Mouse (Mus musculus) NIH3T3 (cell line): ENCODE results near the gene Ap1g2.
A peak's percentile ranks its signal among the peaks of the same experiment; 100 is the strongest.

ENCODE experiments used
- DNase-seq: peaks from one replicate; pipeline ENCODE4 v3.0.0-alpha.2; 2012; ENCODE audit warnings: low read depth

The Ap1g2 gene

DNA sequence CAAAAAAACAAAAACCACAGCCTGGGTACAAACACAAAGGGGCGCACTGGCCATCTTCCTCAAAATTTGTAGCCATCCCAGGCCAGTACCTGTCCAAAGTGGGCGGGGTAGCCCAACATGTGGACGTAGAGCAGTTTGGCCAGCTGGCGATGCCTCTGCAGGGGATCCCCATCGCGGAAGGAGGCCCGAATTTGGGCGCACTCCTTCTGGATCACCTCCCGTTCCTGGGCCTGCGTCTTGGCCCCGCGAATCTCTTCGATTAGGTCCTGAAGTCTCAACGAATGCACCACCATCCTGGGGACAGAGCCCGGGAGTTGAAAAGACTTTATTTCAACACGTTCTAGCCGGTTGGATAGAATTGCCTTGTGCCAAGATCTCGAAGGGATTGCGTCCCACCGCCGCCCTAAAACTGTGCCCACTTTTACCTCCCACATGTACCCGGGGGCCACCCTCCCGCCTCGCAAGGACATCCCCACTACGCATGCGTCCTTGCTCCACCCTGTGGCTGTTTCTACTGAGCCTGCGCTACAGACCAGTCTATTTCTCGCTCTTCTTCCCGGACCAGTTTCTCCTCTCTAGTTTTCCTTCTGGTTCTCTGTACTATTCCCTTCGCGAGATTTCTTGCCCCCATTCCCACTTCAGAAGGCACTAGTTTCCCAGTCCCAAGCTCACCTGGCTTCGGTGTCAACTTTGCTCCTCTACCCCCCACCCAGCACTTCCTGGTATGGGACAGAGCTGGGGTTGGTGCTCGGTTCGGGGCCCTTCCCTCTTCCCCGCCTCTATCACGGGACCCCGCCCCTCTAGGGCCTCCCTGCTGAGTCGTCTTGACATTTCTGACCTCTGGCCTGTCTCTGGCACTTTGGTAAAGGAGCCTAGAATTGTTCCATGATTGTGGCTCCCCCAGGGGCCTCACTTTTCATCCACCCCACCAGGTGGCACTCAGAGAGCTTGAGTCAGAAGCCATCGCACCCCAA is at the start of gene Ap1g2:
Ap1g2 (minus strand) TSS at position 758 of the 974 bp plus-strand sequence.
- DNase-seq, result no peak

DNA sequence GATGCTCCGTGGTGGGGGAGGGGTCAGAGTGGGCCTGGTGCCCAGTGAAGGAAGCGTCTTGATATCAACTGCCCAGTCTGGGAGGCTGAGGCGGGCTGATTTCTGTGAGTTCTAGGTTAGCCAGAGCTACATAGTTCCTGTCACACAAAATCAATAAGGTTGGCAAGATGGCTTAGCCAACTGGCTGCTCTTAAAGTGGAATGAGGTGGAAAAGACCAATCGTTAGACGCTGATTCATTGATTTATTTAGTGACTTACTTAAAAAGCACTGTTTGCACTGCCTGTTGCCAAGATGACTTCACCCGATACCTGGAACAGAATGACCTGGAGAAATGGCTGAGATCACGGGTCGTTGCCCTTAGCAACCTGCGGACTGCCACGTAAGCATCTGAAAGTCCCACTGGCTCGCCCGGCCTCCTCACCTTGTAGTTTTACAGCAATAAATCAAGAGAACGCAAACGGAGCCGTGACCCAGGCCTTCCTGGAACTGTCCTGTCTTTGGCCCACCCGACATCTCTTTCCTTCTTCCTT is 46.6 kb upstream of the Ap1g2 start:
- DNase-seq, result no peak

DNA sequence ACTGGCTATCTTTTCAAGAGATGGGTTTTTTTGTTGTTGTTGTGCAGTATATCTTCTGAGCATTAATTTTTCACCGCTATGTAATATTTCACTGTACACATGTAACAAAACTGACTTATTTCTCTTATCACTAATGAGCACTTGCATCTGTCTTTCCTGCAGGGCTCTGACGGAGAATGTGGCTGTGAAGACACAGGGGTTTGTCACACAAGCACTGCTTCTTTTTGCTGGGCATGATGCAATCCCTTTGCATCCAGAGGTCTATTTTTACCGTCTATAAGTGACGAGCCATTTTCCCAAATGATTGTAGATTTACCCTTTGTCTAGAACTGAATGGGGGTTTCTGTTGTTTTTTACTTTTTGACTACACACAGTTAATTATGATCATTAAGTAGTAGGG is 45.8 kb upstream of the Ap1g2 start:
- no peak for DNase-seq

DNA sequence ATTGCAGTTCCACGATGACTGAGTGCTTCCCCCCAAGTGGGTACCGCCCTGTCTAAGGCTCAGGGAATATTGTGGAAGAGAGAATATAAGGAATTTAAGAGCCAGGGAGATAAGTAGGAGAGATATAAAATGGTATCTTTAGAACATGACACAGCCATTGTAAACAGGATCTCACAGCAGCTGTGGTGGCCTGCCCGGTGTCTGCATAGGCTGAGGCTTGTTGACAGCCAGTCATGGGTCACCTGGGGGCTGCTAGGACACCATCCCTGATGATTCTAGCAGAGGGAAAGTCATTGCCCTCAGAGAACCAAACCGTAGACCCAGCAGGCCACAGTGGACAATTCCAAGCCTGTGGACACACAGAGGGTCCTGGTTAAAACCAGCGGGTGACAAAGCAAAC is 44.6 kb upstream of the Ap1g2 start:
- no peak for DNase-seq

DNA sequence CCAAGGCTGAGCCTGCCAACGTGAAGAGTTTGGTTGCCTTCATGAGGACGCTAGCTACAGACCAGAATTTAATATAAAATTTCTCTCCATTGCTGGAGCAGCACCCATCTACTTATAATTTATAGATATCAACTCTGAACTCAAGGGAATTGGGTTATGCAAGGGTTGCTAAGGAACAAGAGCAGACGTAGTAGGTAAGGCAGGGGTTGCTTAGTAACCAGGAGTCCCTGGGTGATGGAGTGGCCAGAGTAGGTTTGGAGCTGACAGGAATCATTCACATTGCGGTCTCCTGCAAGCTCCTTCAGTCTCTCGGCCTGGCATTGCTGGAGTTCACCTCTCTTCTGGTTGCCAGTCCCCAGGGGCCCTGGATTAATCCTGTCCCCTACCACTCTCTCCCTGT is 42.6 kb upstream of the Ap1g2 start:
- no peak for DNase-seq

DNA sequence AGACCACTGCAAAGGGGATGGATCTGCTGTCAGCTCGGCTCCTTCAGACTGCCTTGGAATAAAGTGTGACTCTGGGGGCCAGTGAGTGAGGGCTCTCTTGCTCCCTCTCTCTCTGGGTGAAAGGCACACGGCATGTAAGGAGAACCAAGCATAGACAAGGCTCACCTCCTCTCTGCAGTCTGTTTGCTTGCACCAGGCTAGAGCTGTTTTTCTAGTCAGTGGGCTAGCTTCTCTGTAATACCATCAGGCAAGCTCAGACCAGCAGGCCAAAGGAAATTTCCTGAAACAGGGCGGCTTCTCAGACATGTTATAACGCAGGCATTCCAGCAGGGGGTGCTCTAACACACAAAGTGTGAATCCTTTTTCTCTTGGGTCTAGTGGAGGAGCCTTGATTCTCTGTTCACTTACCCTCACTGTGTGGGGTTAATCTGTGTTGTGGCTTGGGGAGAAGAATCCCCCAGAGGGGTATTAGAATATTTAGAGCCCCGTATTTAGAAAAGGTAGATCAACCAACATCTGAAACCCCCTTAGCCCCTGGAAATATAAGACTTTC is 42.0 kb upstream of the Ap1g2 start:
- peak; percentile 71 for DNase-seq

DNA sequence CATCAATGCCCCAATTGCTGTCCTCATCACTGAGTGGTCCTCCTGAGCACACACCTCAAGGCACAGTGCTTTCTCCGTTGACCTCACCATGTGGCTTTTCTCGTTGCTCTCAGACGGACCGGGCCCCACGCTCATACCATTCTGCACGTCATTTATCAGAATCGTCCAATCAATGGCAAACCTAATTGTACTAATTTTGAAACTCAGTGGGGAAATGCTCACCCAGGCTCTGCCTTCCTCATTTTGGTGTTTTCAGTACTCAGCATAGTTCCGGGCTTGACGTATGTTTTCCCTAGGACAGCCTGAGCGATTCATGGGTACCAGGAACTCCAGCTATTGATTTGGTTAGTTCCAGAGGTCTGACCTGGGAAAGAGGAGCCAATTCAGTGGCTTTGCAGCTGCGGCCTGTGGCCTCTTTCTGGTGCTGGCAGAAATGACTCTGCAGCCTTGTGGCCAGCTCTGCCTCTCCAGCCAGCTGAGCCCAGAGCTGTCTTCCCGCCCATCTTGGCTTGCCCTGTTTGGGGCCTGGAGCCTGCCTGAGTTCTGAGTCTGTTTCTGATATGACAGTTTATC is 40.5 kb upstream of the Ap1g2 start:
- peak; percentile 2 for DNase-seq

DNA sequence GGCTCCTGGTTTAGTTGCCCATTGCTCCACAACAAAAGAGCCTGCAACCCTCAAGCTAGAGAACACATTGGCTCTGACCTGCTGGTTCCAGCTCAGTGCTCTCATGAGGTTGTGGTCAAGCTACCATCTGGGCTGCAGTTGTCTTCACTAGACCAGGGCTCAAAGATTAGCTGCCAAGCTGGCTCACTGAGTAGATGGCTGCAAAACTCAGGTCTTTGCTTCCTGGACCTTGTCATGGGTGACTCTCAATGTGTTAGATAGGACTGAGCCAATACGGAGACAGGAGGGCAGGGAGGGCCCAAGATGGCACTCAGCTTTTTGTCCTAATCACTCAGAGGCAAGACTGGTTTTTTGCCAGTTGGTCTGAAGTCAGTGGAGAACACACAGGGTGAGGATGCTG is 39.9 kb upstream of the Ap1g2 start:
- no peak for DNase-seq

DNA sequence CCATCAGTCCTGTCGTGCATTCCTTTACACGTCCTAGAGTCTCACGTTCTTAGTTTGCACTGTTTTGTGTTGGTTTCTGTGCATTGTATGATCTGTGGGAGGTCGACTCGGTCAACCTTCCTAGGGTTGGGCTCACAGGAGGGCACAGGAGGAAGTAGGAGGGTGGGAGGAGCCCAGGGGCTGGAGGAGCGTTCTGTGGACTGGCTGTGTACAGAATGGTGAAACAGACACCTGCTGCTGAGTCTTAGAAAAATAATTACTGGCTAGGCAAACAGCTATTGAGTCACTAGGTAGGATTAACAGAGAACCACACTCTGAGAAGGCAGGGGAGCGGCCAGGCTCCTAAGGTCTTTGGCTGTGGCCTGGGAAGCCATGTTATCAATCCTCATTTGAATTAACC is 32.9 kb upstream of the Ap1g2 start:
- DNase-seq, result no peak

DNA sequence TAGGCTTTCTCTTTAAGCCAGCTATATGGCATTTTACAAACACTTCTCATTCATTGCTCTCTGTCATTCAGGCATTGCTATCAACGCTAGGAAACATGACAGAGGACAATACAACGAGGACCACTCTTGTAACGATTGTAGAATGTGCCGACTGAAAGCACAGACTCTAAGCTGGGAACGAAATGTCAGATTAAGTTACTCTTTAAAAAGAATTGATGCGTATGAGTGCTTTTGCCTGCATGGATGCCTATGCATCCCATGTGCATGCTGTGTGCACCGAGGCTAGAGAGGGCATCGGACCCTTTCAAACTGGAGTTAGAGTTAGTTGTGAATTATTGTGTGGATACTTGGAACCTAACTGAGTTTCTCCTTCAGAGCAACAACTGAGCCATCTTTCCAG is 29.3 kb upstream of the Ap1g2 start:
- DNase-seq, result no peak

DNA sequence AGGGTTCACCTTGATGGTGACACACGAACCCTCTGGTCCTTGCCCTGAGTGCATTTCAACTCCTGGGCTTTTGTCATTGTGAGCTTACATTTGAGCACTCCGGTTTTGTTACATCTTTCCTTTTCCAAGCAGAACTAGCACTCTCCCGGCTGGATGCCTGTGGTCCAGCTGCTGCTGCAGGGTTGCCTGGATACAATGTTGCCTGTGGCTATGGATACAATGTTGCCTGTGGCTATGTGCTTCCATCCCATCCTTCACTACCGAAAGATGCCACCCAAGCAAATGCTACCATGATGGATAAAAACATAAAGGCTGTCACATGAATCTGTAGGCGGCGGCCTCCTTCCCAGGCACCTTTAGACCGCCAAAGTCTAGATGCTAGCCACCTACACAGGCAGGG is 20.1 kb upstream of the Ap1g2 start:
- DNase-seq, result no peak

DNA sequence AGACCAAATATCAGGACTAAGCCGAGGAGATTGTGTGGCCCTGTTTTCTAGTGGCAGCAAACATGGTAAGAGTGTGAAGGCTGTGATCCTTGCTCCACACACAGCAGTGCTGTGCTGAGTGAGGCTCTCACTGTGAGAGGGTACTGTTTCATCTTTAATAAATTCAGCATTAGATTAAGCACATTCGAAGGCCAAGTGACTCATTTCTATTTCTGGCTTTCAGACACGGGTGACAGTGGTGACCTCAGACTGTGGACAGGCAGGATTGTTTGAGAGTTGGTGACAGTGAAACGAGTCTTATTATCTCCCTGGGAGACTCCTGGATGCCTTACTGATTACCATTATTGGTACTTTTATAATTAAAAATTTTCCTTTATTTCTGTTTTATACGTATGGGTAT is 19.3 kb upstream of the Ap1g2 start:
- DNase-seq, result no peak

DNA sequence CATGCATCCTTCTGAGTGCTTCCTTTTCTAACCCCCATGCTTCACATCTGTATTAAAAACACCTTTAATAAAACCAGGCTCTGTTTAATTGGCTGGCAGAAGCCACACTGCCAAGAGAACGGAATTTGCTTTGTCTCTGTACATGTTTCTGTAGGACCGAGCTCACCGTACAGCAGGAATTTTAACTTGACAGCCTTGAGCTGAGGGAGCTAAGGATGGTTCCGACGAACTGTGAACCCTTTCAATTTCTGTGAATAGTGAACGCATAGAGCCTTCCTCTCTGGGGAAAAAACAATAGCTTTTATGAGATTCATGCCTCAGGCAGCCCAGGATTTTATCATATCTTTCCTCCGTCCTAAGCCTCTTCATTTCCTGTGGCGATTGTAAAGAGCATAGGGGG is 16.0 kb upstream of the Ap1g2 start:
- DNase-seq, result no peak

DNA sequence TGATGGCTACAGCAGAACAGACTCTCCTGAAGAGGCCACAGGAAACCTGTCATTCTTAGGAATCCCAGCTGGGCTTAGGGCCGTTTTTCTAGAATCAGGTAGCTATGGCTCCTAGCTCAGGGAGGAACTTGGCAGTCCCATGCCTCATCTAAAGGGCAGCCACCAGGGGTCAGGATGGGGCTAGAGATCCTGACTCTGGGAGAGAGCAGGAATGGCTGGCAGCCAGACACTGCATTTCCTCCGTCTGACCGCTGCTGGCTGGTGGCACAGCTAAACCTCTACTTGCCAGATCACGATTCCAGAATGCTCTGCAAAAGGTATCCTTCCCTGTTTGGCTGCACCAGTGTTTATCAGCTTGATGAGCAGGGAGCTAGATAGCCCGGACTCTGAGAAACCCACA is 15.6 kb upstream of the Ap1g2 start:
- peak; percentile 60 for DNase-seq

DNA sequence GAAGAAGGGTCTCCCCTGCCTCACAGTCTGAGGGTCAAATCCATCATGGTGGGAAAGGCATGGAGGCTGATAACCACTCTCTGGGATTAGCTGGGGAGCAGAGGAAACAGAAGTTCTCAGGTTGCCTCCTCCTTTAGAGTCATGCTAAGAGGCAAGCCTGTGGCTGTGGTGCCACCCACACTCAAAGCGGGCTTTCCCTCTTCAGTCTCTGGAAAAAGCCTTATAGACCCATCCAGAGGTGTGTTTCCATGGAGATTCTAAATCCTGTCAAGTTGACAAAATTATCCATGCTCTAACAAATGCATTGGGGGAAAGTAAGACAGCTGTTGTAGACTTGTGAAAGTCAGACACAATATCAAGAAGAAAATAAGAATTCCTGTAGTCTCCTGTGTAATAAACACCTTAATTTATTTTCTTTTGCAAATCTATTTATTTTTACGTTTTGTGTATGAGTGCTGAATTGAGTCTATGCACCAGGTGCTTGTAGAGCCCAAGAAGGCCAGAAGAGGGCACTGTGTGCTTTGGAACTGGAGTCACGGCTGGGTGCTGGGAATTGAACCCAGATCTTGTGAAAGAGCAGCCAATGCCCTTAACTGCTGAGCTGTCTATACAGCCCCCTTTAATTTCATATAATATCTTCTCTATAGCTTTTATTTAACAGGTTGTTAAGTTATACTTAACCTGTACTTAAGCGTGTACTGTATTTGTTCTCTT is 13.2 kb upstream of the Ap1g2 start:
- DNase-seq, result no peak

DNA sequence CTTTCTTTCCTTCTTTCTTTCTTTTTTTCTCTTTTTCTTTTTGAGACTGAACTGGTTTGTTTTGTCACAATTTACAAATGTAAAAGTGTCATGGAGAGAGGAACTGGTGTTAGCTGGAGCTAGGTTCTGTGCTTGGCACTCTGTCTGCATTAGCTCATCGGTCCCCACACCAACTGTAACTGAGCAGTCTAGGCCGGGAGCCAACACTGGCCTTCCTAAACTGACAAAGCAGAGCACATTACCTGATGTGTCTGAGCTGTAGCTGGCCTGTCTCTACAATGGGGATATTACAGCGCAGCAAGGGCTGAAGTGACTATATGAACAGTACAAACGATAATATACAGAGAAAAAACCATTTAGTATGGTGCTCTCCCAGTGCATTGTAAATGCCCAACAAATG is 12.5 kb upstream of the Ap1g2 start:
- DNase-seq, result no peak

DNA sequence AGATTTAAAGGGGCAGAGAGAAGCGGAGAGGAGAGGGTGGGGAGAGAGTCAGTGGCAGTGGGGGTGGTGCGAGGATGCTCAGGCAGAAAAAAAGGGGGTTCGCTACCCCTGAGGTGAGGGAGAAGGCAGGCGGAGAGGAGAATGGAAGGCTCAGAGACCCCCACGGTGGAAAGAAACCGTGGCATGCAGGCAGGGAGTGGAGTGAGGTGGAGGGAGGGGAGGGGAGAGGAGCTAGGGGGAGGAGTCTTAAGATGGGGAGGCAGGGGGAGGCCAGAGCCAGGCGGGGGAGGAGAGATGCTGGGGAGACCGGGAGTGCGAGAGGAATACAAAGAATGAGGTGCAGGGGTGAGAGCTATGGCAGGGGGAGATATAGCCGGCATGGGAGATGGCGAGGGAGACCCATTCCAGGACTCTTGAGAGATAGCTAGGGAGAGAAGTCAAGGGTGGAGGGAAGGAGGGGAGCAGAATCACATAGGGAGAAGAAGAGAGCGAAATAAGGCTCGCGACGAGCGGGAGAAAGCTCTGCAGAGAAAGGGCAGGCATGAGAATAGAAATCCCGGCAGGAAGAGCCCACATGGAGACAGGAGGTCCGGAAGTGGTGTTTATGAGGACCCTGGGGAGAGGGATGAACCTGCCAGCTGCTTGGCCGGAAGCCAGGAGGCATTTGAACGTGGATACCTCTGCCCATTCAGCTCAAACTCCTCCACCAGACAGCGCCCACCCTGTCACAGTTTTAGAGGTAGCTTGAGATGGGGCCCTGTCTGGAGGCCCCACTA is 10.2 kb upstream of the Ap1g2 start, which contains the start of gene Jph4:
Jph4 (minus strand) TSS at position 511 of the 776 bp plus-strand sequence.
- DNase-seq, result no peak

DNA sequence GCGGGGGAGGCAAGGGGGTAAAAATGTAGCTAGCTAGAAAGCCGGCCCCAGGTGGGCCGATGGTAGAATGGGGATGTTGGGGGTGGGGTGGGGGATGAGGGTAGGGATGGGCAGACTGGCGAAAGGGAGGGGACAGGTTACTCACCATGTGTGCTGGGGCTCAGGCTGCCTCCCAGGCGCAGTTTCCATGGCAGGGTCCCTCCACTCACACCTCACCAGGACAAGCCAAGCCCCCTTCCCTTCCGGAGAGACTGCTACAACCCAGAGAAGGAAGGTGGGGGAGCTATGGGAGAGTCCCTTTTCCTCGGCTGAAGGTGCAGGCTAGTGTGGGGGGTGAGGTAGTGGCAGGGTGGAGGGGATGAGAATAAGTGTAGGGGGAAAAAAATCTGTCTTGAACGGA is 9.5 kb upstream of the Ap1g2 start:
- no peak for DNase-seq

DNA sequence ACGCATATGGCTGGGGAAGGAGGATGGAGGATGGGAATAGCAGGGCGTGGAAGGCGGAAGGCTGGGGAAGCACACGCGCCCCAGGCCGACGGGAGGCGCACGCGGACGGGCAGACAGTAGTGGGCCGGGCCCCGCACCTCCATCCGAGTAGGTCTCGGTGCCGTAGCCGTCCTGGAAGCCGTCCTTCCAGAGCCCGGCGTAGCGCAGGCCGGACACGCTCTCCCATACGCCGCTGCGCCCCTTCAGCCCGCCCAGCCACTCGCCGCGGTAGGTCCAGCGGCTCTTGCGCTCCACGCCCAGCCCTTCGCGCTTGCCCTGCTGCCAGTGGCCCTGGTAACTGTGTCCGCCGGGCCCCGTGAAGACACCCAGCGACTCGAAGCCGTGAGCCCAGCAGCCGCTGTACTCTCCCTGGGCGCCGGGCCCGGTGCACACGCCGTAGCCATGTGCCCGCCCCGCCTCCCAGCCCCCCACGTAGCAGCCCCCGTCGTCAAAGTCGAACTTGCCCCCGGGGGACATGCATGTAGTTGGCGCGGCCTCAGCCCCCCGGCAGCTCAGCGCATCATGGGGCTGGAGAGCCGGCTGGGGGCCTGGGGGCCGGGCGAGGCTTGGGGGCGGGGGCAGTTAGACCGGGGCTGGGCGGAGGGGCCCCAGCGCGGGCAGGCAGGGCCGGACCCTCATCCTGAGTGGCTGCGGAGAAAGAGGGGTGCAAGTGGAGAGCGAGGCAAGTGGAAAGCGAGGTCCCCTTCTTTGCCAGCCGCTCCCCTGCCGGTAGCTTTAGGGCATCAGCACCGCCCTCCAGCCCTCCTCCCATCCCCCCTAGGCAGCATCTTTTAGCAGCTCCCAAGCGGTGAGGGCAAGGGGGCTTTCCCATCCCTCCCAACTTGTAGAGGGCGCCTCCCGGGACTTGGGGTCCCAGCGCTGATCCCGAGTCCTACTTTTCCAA is 8.6 kb upstream of the Ap1g2 start:
- DNase-seq, result no peak

DNA sequence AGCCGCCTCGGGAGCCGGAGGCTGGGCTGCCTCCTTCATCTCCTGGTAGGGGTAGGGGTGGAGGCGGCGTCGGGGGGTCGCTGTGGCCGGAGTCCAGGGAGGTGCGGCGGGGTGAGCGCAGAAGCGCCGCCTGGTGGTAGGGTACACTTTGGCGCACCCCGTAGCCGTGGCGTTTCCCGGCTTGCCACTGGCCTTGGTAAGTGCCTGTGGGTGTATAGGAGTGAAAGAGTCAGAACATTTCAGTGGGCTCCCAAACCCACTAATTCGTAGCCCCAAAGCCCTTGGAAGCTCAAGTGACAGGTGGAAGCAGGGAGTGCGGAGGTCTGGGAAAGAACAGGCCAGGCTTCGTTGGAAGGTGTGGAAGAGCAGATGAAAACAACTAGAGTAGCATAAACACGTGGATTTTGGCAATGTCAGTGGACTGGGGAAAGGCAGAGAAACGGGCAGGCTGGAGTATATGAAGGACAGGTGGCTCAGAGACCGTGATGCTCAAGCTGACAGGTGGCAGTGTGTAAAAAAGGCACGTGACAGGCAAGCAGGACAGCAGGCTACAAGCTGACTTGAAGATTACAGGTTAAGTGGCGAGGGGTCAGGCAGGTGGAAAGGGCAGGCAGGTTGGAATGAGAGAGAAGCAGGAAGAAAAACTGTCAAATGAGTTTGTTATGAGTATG is 7.7 kb upstream of the Ap1g2 start:
- no peak for DNase-seq
